Mouse (Mus musculus) mesoderm, embryonic 11.5 days (tissue): ENCODE data around the gene Ppp6r2.

Experiments used
- DNase-seq: peaks from one replicate; pipeline ENCODE4 v3.0.0-alpha.2; 2012; ENCODE audit warnings: low read depth, low spot score

Gene Ppp6r2

DNA sequence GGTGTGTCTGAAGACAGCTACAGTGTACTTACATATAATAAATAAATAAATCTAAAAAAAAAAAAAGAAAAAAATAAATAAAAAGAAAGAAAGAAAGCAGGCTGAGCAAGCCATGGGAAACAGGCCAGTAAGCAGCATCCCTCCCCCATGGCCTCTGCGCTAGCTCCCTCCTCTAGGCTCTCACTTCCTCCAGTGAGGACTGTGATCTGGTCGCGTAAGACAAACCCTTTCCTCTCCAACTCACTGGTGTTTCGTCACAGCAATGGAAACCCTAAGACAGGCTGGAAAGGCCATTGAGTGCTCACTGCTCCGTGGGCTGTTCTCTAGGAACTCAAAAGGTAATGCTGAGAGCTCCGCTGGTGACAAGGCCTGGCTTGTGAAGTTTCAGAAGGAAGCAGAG is 37.7 kb downstream of the Ppp6r2 start:
- DNase-seq: no peak

DNA sequence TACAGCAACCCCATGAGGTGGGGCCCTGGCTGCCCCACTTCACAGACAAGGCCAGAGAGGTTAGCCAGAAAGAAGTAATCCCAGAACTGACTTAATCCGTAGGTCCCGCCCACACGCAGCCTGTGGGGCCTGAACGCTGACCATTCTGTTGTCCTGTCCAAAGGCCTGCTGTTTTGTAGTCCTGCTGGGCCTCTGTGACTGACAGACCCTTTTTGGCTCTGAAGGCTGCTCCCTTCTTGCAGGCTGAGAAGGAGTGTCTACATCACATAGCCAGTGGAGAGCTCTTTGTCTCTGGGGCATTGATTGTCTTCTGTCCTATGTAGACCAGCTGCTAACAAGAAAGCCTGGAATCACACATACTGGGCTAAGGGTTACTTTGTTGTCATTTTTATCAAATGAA is 44.0 kb downstream of the Ppp6r2 start:
- DNase-seq: no peak

DNA sequence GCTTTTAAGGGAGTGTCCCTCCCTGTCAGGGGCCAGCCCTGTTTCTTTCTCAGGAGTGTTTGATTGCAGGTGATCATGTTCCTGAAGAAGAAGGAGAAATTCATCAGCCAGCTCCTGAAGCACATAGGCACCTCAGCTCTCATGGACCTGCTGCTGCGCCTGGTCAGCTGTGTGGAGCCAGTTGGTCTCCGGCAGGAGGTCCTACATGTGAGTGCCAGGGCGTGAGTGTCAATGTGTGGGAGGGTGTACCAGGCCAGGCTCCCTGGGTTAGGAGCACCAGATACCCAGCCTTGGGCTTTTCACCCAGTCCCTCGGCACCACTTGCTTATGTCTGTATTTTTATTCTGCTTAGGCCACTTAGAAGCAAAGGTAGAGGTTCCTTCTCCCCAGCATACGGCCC is 47.6 kb downstream of the Ppp6r2 start:
- no peak for DNase-seq

DNA sequence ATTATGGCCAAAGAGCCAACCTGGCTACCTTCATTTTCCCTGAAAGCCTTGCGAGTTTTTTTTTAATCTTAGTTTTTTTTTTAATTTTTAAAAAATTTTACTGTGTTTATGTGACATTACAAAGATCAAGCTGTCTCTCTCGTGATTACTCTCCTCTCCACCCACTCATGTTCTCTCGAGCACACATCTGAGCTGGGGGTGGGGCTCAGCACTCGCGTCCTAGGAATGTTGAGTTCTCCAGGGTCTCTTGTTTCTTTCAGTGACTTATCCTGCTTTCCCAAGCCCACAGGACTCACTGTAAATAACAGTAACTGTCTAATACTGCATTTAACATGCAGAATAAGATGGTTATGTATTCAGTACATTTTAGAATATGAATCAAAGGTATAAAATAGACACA is 53.1 kb downstream of the Ppp6r2 start:
- no peak for DNase-seq

DNA sequence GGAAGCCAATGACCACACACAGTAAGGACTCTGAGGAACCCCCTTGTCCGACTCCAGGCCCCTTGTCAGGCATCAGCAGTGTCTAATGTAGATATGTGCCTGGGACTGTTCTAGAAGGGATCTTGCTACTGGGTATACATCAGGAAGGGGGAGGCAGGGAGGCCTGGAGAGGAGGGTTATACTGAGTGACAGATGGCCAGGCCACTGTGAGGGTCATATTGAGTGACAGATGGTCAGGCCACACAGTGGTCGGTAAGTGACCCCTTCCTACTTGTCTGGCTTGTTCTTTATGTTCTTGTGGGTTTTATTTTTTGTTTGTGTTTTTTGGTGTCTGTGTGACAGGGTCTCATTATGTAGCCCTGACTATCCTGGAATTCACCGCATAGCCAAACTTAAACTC is 64.1 kb downstream of the Ppp6r2 start:
- peak; percentile 7 for DNase-seq

DNA sequence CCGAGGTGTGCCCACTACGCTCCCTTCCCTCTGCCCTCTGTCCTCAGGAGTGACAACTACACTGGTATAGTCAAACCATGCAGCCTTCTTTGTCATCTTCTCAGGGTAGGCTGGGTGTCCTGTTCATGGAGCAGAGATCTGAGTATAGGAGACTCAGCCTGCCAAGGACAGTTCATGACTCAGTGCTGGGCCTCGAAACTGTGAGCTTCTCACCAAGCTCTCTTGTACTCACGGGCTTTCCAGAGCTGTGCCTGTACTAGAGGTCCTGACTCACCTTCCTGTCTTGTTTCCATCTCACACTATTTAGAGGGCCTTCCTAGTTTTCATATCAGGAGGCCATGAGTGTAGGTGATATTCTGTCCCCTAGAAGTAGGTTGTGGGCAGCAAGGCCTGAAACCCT is 66.0 kb downstream of the Ppp6r2 start:
- DNase-seq: no peak

DNA sequence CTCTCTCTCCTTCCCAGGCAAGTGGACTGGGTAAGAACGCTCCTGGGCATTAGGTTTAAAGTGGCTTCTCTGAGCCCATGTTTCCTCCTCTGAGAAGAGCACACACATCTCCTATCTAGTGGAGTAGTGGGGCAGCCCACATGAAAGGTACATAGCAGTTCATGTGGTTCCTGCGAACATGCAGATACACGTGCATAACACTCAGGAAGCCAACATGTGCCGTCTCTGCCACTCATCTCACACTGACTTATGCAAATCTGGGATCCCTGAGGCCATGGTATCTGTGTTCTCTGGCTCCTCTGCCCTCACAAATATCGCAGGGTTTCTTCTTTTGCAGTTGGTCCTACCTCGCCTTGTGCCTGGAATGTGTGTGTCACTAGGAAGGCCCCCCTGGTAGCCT is 71.2 kb downstream of the Ppp6r2 start:
- DNase-seq: no peak

DNA sequence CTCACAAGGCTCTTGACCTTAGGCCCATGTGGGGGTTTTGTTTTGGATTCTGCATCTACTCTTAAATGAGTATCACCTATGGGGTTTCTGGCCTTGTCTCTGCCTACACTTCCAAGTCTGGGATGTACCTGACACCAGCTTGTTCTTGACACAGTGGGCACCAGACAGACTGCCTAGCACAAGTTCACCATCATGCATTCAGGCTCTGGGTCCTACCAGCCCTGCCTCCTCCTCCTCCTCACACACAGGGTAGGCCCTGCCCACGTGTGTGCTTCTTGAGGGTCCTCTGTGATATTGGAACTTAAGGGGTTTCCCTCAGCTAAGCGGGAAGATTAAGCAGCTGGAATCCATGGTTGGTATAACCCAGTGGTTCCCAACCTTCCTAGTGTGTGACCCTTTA is 72.7 kb downstream of the Ppp6r2 start:
- no peak for DNase-seq

DNA sequence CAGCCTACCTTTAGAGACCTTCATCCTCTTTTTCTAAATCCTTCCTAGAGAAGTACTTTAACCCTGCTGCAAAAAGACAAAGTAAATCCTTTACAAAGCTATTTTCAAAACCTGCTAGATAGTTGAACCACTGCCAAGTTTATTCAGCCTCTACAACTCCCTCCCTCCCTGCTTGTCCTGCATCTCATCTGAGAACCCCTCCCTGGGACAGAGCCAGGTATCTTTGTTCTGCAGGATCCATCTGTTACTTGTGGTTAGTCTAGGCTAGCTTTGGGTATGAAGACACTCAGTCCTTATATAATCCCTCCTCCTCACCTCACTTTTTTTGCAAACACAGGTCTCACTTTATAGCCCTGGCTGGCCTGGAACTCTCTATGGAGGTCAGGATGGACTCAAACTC is 73.7 kb downstream of the Ppp6r2 start:
- no peak for DNase-seq

DNA sequence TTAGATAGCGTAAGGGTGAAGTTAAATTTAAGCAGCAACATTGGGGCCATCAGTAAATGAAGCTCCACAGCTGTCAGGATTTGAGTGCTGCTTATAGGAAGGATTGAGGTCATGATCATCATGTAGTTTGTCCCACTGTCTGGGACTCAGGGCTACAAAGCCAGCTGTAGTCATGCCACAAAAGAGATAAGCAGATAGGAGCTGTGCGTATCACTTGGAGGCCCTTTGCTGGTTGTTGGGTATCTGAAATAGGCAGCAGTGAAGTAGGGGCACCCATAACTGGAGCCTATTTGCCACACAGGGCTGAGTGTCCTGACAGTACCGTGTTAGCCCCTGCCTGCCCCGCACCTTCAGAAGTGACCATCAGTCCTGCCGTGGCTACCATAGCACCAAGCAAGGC is 74.1 kb downstream of the Ppp6r2 start:
- no peak for DNase-seq

DNA sequence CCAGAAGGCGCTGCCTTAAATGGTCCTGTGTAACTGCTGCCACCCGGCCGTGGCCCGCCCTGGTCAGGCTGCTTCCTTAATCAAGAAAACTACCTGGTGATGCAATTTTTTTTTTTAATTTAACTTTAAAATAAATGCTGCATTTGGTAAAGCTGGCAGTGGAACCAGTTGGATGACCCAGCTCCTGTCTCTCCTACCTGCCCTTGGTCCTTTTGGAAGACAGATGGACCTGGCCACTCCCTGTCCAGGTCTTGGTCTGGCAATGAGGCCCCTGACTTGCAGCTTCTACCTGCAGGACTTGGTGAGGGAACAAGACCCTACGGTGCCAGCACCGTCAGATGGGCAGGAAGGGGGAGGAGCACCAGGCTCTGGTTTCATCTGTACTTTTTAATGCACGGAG is 74.8 kb downstream of the Ppp6r2 start:
- DNase-seq: no peak

DNA sequence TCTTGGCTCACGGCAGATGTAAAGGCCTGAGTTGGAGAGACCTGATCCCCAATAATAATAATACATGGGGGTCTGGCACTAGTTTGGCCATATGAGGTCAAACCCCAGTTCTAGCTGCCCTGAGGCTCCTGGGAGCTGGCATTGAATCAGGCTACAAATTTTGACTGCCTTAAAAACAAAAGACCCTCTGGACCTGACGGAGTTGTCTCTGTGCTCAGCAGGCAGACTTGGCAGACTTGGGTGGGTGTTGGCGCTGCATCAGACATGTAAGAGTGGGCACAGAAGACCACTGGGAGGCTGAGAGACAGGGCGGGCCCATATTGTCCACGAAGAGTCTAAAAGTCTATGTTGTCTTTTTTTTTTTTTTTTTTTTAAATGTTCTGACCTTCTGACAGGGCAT is 75.2 kb downstream of the Ppp6r2 start:
- no peak for DNase-seq

DNA sequence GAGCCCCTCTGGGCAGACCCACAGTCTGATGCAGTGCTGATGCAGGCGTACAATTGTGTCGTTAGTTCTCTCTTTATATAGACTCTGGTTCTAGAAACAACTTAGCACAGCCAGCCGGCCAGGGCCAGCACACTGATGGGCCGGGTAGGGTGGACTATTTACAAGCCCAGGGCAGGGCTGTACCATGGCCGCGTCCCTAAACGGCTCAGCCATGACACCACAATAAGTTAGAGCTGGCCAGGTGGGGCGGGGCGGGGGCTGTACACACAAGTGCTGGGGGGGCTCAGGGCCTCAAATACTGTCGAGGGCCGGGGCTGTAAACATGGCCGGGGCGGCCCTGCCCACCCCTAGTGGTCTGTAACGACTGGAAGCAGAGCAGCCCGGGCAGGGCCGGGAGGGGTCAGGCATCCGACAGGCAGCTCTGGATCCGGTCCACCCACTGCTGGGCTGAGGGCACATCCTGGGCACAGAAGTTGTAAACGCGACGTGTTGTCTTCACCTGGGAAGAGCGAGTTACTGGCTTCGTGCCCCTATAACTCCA is 76.9 kb downstream of the Ppp6r2 start:
- no peak for DNase-seq

DNA sequence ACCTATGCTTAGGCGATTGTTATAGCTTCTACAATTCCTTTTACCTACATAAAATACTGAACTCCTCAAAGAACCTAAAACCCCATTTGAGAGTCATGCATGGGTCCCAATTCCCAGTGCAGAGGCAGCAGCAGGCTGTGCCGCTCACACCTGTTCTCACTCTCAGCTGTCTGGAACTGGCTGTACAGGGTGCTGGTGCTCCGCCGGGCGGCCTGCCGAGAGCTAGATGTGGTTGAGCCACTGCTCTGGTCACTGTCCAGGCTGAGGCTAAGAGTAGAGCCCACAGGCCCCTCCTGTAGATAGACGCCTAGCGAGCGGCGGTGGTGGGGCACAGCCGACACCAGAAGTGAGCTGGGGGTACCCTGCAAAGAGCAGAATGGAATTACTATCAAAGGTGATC is 78.1 kb downstream of the Ppp6r2 start:
- no peak for DNase-seq

DNA sequence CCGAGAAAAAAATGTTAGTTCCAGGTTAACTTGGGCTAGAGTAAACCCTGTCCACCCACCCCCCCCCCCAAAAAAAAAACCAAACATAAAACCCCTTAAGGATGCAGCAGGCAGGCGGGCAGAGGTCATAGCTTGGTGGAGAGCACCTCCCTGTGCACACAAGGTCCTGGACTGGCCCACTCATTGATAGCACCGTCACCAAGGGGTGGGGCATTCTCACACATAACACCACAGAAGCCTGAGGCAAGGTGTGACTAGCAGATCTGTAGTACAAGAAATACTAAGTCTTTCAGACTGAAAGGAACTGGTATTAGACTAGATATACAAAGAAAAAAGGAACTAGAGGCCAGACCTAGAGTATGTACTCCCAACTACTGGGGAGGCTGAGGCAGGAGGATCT is 80.2 kb downstream of the Ppp6r2 start:
- no peak for DNase-seq

DNA sequence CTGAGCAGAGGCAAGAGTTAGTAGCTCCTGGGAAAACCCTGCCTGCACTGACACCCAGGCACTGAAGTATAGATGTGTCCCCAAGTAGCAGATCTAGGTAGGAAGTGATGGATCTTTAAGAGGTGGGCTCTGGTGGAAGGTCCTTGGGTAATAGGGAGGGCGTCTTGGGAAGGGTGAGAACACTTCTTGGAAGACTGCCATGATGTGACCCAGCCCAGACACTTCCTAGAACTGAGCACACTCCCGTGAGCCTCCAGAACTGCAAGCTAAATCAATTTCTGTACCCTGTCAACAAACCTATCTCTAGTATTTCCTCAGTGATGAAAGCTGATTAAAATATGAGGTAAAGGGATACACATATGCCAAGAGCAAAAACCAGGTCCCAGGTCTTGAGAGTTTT is 81.4 kb downstream of the Ppp6r2 start:
- no peak for DNase-seq

DNA sequence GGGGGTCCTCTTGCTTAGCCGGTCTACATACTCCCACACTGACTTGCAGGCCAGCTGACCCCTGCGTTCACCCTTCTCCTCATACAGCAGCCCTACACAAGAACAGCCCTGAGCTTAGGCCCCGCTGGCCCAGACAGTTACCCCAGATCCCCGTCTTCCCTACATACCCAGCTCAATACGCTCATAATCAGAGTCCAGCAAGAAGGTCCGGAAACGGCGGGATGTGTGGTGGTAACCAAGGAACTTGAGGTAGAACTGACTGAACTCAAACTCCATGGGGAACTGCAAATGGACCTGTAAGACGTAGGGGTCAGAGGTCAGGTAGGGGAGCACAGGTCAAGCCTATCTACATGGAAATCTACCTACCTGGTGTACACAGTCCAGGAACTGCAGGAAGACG is 82.4 kb downstream of the Ppp6r2 start:
- no peak for DNase-seq

DNA sequence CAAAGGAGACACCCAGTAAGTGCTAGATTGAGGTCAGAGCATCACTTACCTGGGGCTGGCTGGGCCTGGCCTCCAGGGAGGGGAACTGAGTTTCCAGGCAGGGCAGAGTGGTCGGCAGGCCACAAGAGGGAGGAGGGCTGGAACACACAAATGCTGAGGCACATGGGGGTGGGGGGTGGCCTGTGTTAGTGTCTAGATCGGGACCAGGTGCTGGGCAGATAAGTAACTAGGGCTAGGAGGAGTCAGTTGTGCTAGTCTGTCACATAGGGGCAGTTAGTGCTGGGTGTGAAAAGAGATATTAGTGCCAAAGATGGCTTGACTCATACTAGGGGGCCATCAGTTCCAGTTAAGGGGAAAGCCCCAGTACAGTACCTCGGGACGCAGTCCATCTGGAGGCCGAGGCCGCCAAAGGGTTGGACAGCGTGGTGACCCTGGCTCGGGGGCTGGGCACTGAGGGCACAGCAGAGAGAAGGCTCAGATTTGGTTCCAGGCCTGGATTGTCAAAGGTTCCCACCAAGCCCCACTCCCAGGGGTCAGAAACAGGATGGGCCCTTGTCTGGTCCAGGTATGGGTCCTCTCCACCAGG is 84.3 kb downstream of the Ppp6r2 start:
- DNase-seq: no peak

DNA sequence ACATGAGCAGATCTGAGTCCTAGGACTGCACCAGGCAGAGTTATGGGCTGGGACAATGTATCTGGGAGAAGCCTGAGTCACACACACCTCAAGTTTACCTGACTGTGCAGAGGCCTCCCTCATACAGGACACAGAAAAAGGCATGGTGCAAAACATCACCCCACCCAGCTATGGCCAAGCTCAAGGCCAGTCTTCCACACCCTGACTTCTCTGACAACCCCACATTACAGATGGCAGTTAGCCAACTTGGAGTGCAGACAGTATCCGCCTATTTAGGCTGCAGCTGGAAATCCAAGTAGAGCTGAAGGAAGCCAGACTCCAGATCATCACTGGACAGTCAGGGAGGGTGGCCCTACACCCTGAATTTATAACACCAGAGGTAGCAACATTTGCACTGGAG is 85.1 kb downstream of the Ppp6r2 start:
- DNase-seq: no peak

DNA sequence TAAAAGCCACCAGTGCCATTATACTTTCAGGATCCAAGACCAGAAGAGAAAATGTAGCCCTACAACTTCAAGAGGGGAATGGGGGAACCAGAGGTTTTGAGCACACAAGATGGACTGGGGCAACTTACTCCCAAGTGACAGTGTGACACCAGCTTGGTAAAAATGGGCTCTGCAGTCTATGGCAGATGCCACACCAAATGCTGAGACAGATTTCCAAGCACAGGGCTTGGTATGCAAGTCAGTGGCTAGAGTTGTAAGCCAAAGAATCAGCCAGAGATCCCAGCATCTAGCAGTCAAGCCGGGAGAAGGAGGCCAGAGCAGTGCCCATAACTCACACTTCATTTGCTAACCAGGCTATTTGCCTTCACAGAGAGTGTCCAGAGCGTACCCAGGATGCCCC is 86.3 kb downstream of the Ppp6r2 start:
- no peak for DNase-seq

DNA sequence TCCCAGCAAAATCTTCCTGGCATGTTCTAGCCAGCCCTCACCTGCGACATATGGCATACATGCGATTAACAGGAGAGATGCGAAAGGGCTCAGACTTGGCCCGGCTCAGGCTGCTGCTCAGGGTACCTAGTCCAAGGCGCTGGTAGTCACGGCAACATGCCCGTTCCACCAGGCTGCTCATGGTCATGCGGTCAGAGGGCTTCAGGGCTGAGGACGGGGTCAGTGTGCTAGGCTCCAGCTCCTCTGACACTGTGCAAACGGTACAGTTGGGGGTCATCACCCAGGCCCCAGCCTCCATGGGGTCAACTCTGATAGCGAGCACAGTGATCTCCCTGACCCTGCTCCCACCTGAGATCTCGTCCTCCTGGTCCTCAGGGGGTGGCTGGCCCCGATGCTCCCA is 88.8 kb downstream of the Ppp6r2 start:
- DNase-seq: no peak

DNA sequence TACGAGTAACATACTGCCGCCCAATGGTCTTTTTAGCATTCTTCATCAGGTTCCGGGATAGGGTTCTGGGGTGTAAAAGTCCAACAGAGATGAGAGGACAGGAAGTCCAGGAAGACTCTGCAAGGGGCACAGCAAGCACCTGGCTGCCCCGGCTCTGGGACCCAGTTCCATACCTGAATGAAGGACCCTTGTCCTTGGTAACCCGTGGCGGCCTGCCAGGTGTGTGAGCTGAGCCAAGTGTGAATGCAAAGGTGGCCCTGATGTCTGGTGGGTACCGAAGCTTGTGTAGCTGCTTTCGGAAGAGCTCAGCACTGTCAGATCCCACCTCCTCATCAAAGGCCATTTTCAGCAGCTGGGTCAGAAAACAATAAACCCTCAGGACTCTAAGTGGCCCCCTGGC is 89.2 kb downstream of the Ppp6r2 start:
- no peak for DNase-seq

DNA sequence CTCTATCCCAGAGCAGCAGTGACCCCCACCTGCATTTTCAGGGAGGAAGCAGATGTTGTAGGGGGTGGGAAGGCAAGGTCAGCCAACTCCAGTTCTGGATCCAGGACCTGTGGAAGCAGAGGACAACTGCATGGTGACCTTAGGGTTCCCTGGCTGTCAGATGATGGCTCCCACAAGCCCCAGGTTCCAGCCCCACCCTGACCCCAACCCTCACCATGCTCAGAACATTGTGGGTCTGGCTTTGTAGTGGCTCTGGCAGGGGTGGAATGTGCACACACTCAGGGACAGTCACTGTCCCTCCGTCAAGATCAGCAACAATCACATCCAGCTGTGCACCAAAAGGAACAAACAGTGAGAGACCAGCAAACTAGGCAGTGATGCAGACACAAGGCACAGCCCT is 94.6 kb downstream of the Ppp6r2 start:
- no peak for DNase-seq

DNA sequence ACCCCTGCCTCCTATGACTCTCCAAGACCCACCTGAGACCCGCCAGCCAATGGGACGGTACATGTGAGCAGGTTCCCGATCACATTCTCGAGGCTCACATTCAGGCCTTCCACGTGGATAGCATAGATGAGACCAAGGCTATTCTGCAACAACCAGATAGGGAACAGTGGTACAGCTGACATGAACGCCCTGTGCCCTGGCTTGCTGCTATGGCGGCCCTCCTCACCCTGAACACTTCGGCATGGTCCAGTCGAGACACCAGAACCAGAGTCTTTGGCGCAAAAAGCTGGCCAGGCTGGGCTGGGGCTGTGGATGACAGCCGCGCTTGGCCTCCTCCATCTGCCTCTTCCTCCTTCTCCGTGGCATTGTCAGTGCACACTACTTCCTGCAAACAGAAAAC is 96.1 kb downstream of the Ppp6r2 start:
- DNase-seq: no peak
